Mouse (Mus musculus): ENCODE results near the gene Mast3. TPM values are rescaled to one million over a fixed set of nuclear protein-coding genes. Genes with fewer than 3 reads are reported as not detected.

Gene Mast3
- polyA plus RNA-seq, 1 experiment = 57.2 TPM

- Histone ChIP-seq H3K4me3 (ENCODE audit: insufficient read depth, low read depth, low read length) (no peak overlapping the region), H3K4me1 (ENCODE audit: control insufficient read depth, insufficient read depth, low read length) (peaks cover 53% of the 10 kb centered on the region), H3K27ac (ENCODE audit: insufficient read depth, low read depth, low read length) (no peak overlapping the region)
- TF ChIP-seq POLR2A (IDR thresholded peaks at IDR 0.05; ENCODE audit: insufficient read depth, low read depth, low read length) = no peak
- TF ChIP-seq CTCF (IDR thresholded peaks at IDR 0.05; ENCODE audit: insufficient read depth, low read depth, low read length) = no peak
- WGBS = 58% methylated on average over 22 of the region's 22 CpGs
These were observed 47.1 kb downstream of the Mast3 start for GRCm38 (mm10) chr8:70757523-70758307.

GRCm38 (mm10) chr8:70756476-70757040 lies 48.3 kb downstream of the Mast3 start:
- Histone ChIP-seq H3K4me1 (ENCODE audit: control insufficient read depth, insufficient read depth, low read length) (peaks cover 56% of the 10 kb centered on the region), H3K4me3 (ENCODE audit: insufficient read depth, low read depth, low read length) (no peak overlapping the region), H3K27ac (ENCODE audit: insufficient read depth, low read depth, low read length) (no peak overlapping the region)
- TF ChIP-seq POLR2A (IDR thresholded peaks at IDR 0.05; ENCODE audit: insufficient read depth, low read depth, low read length) (no peak), CTCF (IDR thresholded peaks at IDR 0.05; ENCODE audit: insufficient read depth, low read depth, low read length) (no peak)
- WGBS = 92% methylated on average over 6 of the region's 6 CpGs

- no peak for TF ChIP-seq CTCF (IDR thresholded peaks at IDR 0.05; ENCODE audit: insufficient read depth, low read depth, low read length)
- no peak for TF ChIP-seq POLR2A (IDR thresholded peaks at IDR 0.05; ENCODE audit: insufficient read depth, low read depth, low read length)
- Histone ChIP-seq H3K27ac (ENCODE audit: insufficient read depth, low read depth, low read length) (0 out of 2 replicates have a peak overlapping the region, but pooled peaks have one; percentile 99), H3K4me3 (ENCODE audit: insufficient read depth, low read depth, low read length) (peak overlapping the region; percentile 92), H3K4me1 (ENCODE audit: control insufficient read depth, insufficient read depth, low read length) (peaks cover 54% of the 10 kb centered on the region)
- WGBS = 74% methylated on average over 24 of the region's 24 CpGs
These were observed 49.0 kb downstream of the Mast3 start for GRCm38 (mm10) chr8:70755661-70756475.

- WGBS = 4% methylated on average over 50 of the region's 50 CpGs
- TF ChIP-seq POLR2A (IDR thresholded peaks at IDR 0.05; ENCODE audit: insufficient read depth, low read depth, low read length) (no peak), CTCF (IDR thresholded peaks at IDR 0.05; ENCODE audit: insufficient read depth, low read depth, low read length) (0 out of 2 replicates have a peak, but pooled peaks have one; percentile 12)
- Histone ChIP-seq H3K4me3 (ENCODE audit: insufficient read depth, low read depth, low read length) (peak overlapping the region; percentile 92), H3K4me1 (ENCODE audit: control insufficient read depth, insufficient read depth, low read length) (peaks cover 50% of the 10 kb centered on the region), H3K27ac (ENCODE audit: insufficient read depth, low read depth, low read length) (peak overlapping the region; percentile 99)
These were observed 49.8 kb downstream of the Mast3 start for GRCm38 (mm10) chr8:70754871-70755660.

GRCm38 (mm10) chr8:70754043-70754870 lies 50.6 kb downstream of the Mast3 start, which contains the start of gene Rab3a:
Gene Rab3a (plus strand): TSS chr8:70754679.
- 8% methylated on average over 37 of the region's 37 CpGs for WGBS
- peak; percentile 69 for TF ChIP-seq POLR2A (IDR thresholded peaks at IDR 0.05; ENCODE audit: insufficient read depth, low read depth, low read length)
- TF ChIP-seq CTCF (IDR thresholded peaks at IDR 0.05; ENCODE audit: insufficient read depth, low read depth, low read length) = no peak
- Histone ChIP-seq H3K27ac (ENCODE audit: insufficient read depth, low read depth, low read length) (peak within 1 kb of the TSS; percentile 99), H3K4me1 (ENCODE audit: control insufficient read depth, insufficient read depth, low read length) (peaks cover 50% of the 10 kb centered on the region), H3K4me3 (ENCODE audit: insufficient read depth, low read depth, low read length) (peak within 1 kb of the TSS; percentile 92)

- peaks cover 41% of the 10 kb centered on the region for H3K4me1 ChIP-seq (ENCODE audit: control insufficient read depth, insufficient read depth, low read length)
- WGBS = 14% methylated on average over 21 of the region's 21 CpGs
- peak overlapping the region; percentile 92 for H3K27ac ChIP-seq (ENCODE audit: insufficient read depth, low read depth, low read length)
- H3K4me3 ChIP-seq (ENCODE audit: insufficient read depth, low read depth, low read length) = peak overlapping the region; percentile 12; the same call in 1 of the 2 replicates
- TF ChIP-seq POLR2A (IDR thresholded peaks at IDR 0.05; ENCODE audit: insufficient read depth, low read depth, low read length) (no peak), CTCF (IDR thresholded peaks at IDR 0.05; ENCODE audit: insufficient read depth, low read depth, low read length) (no peak)
These were observed 51.7 kb downstream of the Mast3 start for GRCm38 (mm10) chr8:70753151-70753550.

- TF ChIP-seq CTCF (IDR thresholded peaks at IDR 0.05; ENCODE audit: insufficient read depth, low read depth, low read length) = 0 out of 2 replicates have a peak, but pooled peaks have one; percentile 9
- no peak for TF ChIP-seq POLR2A (IDR thresholded peaks at IDR 0.05; ENCODE audit: insufficient read depth, low read depth, low read length)
- peak overlapping the region; percentile 92 for H3K27ac ChIP-seq (ENCODE audit: insufficient read depth, low read depth, low read length)
- 27% methylated on average over 11 of the region's 11 CpGs for WGBS
These were observed 52.7 kb downstream of the Mast3 start for GRCm38 (mm10) chr8:70752000-70752764.

More at GRCm38 (mm10) chr8:70752000-70752764, 52.7 kb downstream of the Mast3 start:
- H3K4me1 ChIP-seq (ENCODE audit: control insufficient read depth, insufficient read depth, low read length) = peaks cover 32% of the 10 kb centered on the region
- H3K4me3 ChIP-seq (ENCODE audit: insufficient read depth, low read depth, low read length) = no peak overlapping the region
